Mouse (Mus musculus): Measurements from ENCODE around the gene Zfp663. TPM values are rescaled to one million over a fixed set of nuclear protein-coding genes. Genes with fewer than 3 reads are reported as not detected.
A peak's percentile ranks its signal among the peaks of the same experiment; 100 is the strongest.

The Zfp663 gene
- polyA plus RNA-seq, 1 experiment from 2014 or later: 5.5 TPM

GRCm38 (mm10) chr2:165328746-165329145 lies 39.8 kb downstream of the Zfp663 start:
- Histone ChIP-seq H3K9me3 (replicated peaks) (no peaks in the 10 kb centered on the region), H3K36me3 (no peaks in the 10 kb centered on the region), H3K27ac (no peak overlapping the region), H3K4me1 (peaks cover 33% of the 10 kb centered on the region), H3K27me3 (no peaks in the 10 kb centered on the region; the same call in none of the 2 replicates), H3K9ac (no peak overlapping the region), H3K4me3 (no peak overlapping the region), H3K4me2 (replicated peaks) (no peak overlapping the region)
- ATAC-seq (ENCODE audit: low FRiP score): no peak
- WGBS: 82% methylated on average over 5 of the region's 5 CpGs

GRCm38 (mm10) chr2:165327386-165327785 lies 41.1 kb downstream of the Zfp663 start:
- Histone ChIP-seq H3K36me3 (no peaks in the 10 kb centered on the region), H3K9me3 (replicated peaks) (no peaks in the 10 kb centered on the region), H3K4me3 (peak overlapping the region; percentile 88; the same call in 1 of the 2 replicates), H3K4me1 (peaks cover 39% of the 10 kb centered on the region), H3K4me2 (replicated peaks) (peak overlapping the region; percentile 92), H3K27me3 (no peaks in the 10 kb centered on the region; the same call in none of the 2 replicates), H3K27ac (peak overlapping the region; percentile 90), H3K9ac (peak overlapping the region; percentile 68)
- 57% methylated on average over 7 of the region's 7 CpGs for WGBS
- ATAC-seq (ENCODE audit: low FRiP score): no peak

GRCm38 (mm10) chr2:165326304-165327190 lies 42.0 kb downstream of the Zfp663 start, which contains the start of gene Elmo2:
TSS of gene Elmo2 (minus strand) at chr2:165326479.
- peak within 1 kb of the TSS; percentile 93 for H3K9ac ChIP-seq
- peak within 1 kb of the TSS; percentile 90 for H3K27ac ChIP-seq
- H3K4me3 ChIP-seq: peak within 1 kb of the TSS; percentile 88
- no peaks in the 10 kb centered on the region for H3K36me3 ChIP-seq
- no peaks in the 10 kb centered on the region; the same call in none of the 2 replicates for H3K27me3 ChIP-seq
- peak within 1 kb of the TSS; percentile 92 for H3K4me2 ChIP-seq (replicated peaks)
- peaks cover 48% of the 10 kb centered on the region for H3K4me1 ChIP-seq
- H3K9me3 ChIP-seq (replicated peaks): no peaks in the 10 kb centered on the region
- peak; percentile 98 for ATAC-seq (ENCODE audit: low FRiP score)
- WGBS: under 1% methylated on average over 52 of the region's 55 CpGs

- no peaks in the 10 kb centered on the region; the same call in none of the 2 replicates for H3K27me3 ChIP-seq
- H3K27ac ChIP-seq: peak overlapping the region; percentile 62
- peak; percentile 53 for ATAC-seq (ENCODE audit: low FRiP score)
- H3K9ac ChIP-seq: peak overlapping the region; percentile 93
- no peaks in the 10 kb centered on the region for H3K9me3 ChIP-seq (replicated peaks)
- peaks cover 56% of the 10 kb centered on the region for H3K4me1 ChIP-seq
- H3K4me2 ChIP-seq (replicated peaks): peak overlapping the region; percentile 92
- no peaks in the 10 kb centered on the region for H3K36me3 ChIP-seq
- peak overlapping the region; percentile 88 for H3K4me3 ChIP-seq
- WGBS: under 1% methylated on average over 30 of the region's 30 CpGs
Measured at GRCm38 (mm10) chr2:165325521-165326303, 42.8 kb downstream of the Zfp663 start.

GRCm38 (mm10) chr2:165323928-165324327 lies 44.6 kb downstream of the Zfp663 start:
- H3K4me3 ChIP-seq: no peak overlapping the region
- H3K4me2 ChIP-seq (replicated peaks): peak overlapping the region; percentile 92; the same call in 1 of the 2 replicates
- no peaks in the 10 kb centered on the region for H3K36me3 ChIP-seq
- H3K4me1 ChIP-seq: peaks cover 61% of the 10 kb centered on the region
- no peak overlapping the region for H3K27ac ChIP-seq
- no peak overlapping the region for H3K9ac ChIP-seq
- 39% methylated on average over 5 of the region's 5 CpGs for WGBS
- no peaks in the 10 kb centered on the region; the same call in 1 of the 2 replicates for H3K27me3 ChIP-seq
- ATAC-seq (ENCODE audit: low FRiP score): no peak
- no peaks in the 10 kb centered on the region for H3K9me3 ChIP-seq (replicated peaks)

GRCm38 (mm10) chr2:165323484-165323883 lies 45.0 kb downstream of the Zfp663 start:
- peaks cover 65% of the 10 kb centered on the region for H3K4me1 ChIP-seq
- no peak overlapping the region for H3K4me3 ChIP-seq
- WGBS: 74% methylated on average over 5 of the region's 5 CpGs
- no peaks in the 10 kb centered on the region for H3K36me3 ChIP-seq
- no peak for ATAC-seq (ENCODE audit: low FRiP score)
- no peaks in the 10 kb centered on the region; the same call in 1 of the 2 replicates for H3K27me3 ChIP-seq
- H3K9me3 ChIP-seq (replicated peaks): no peaks in the 10 kb centered on the region
- H3K27ac ChIP-seq: no peak overlapping the region
- H3K4me2 ChIP-seq (replicated peaks): no peak overlapping the region
- no peak overlapping the region for H3K9ac ChIP-seq

GRCm38 (mm10) chr2:165321981-165322735 lies 46.4 kb downstream of the Zfp663 start:
- ATAC-seq (ENCODE audit: low FRiP score): no peak
- no peaks in the 10 kb centered on the region for H3K36me3 ChIP-seq
- no peaks in the 10 kb centered on the region; the same call in 1 of the 2 replicates for H3K27me3 ChIP-seq
- H3K4me1 ChIP-seq: peaks cover 71% of the 10 kb centered on the region
- H3K4me3 ChIP-seq: no peak overlapping the region
- H3K27ac ChIP-seq: no peak overlapping the region
- no peak overlapping the region for H3K9ac ChIP-seq
- no peak overlapping the region for H3K4me2 ChIP-seq (replicated peaks)
- no peaks in the 10 kb centered on the region for H3K9me3 ChIP-seq (replicated peaks)
- WGBS: 86% methylated on average over 22 of the region's 22 CpGs

GRCm38 (mm10) chr2:165321381-165321888 lies 47.1 kb downstream of the Zfp663 start:
- H3K9me3 ChIP-seq (replicated peaks): no peaks in the 10 kb centered on the region
- no peak overlapping the region for H3K4me3 ChIP-seq
- 44% methylated on average over 8 of the region's 8 CpGs for WGBS
- no peak overlapping the region for H3K4me2 ChIP-seq (replicated peaks)
- H3K4me1 ChIP-seq: peaks cover 74% of the 10 kb centered on the region
- H3K27me3 ChIP-seq: no peaks in the 10 kb centered on the region; the same call in 1 of the 2 replicates
- ATAC-seq (ENCODE audit: low FRiP score): no peak
- no peak overlapping the region for H3K9ac ChIP-seq
- H3K27ac ChIP-seq: peak overlapping the region; percentile 4; the same call in 1 of the 2 replicates
- H3K36me3 ChIP-seq: no peaks in the 10 kb centered on the region

GRCm38 (mm10) chr2:165320531-165321150 lies 47.9 kb downstream of the Zfp663 start:
- H3K4me2 ChIP-seq (replicated peaks): no peak overlapping the region; the same call in 1 of the 2 replicates
- H3K9me3 ChIP-seq (replicated peaks): no peaks in the 10 kb centered on the region
- H3K4me1 ChIP-seq: peaks cover 81% of the 10 kb centered on the region
- H3K9ac ChIP-seq: no peak overlapping the region
- no peaks in the 10 kb centered on the region; the same call in 1 of the 2 replicates for H3K27me3 ChIP-seq
- 0 out of 2 replicates have a peak overlapping the region, but pooled peaks have one; percentile 3 for H3K27ac ChIP-seq
- no peak overlapping the region for H3K4me3 ChIP-seq
- H3K36me3 ChIP-seq: peaks cover 1% of the 10 kb centered on the region; the same call in 1 of the 2 replicates
- ATAC-seq (ENCODE audit: low FRiP score): no peak
- 67% methylated on average over 12 of the region's 12 CpGs for WGBS

- H3K4me2 ChIP-seq (replicated peaks): no peak overlapping the region
- H3K4me3 ChIP-seq: no peak overlapping the region
- no peak for ATAC-seq (ENCODE audit: low FRiP score)
- no peaks in the 10 kb centered on the region; the same call in 1 of the 2 replicates for H3K27me3 ChIP-seq
- H3K9me3 ChIP-seq (replicated peaks): no peaks in the 10 kb centered on the region
- H3K4me1 ChIP-seq: peaks cover 75% of the 10 kb centered on the region
- peaks cover 13% of the 10 kb centered on the region for H3K36me3 ChIP-seq
- no peak overlapping the region for H3K9ac ChIP-seq
- H3K27ac ChIP-seq: no peak overlapping the region
- 76% methylated on average over 4 of the region's 4 CpGs for WGBS
Measured at GRCm38 (mm10) chr2:165319503-165319902, 49.0 kb downstream of the Zfp663 start.

- Histone ChIP-seq H3K36me3 (peaks cover 18% of the 10 kb centered on the region), H3K4me2 (replicated peaks) (no peak overlapping the region), H3K27ac (no peak overlapping the region), H3K4me3 (no peak overlapping the region), H3K4me1 (peaks cover 74% of the 10 kb centered on the region), H3K27me3 (no peaks in the 10 kb centered on the region; the same call in 1 of the 2 replicates), H3K9me3 (replicated peaks) (no peaks in the 10 kb centered on the region), H3K9ac (no peak overlapping the region)
- no peak for ATAC-seq (ENCODE audit: low FRiP score)
- 84% methylated on average over 7 of the region's 7 CpGs for WGBS
Measured at GRCm38 (mm10) chr2:165318941-165319340, 49.6 kb downstream of the Zfp663 start.
